Mouse (Mus musculus) right cerebral cortex, postnatal 10 days (tissue): ENCODE measurements around the gene Dnah2.

Experiments
- DNase-seq, 2 experiments: peaks; one replicate each; pipeline ENCODE4 v3.0.0; 2021; ENCODE audit warnings: low spot score in 2 of 2

The Dnah2 gene

GRCm38 (mm10) chr11:69394591-69395167 is 154.2 kb downstream of the Dnah2 start:
- DNase-seq = peak in 1 of 2 experiments; percentile 25

- DNase-seq = peak; percentile 77 to 81
These were observed 158.4 kb downstream of the Dnah2 start for GRCm38 (mm10) chr11:69390400-69391034.

- peak; percentile 78 to 81 for DNase-seq
These were observed 159.1 kb downstream of the Dnah2 start for GRCm38 (mm10) chr11:69389531-69390399.

GRCm38 (mm10) chr11:69388680-69389079 is 160.2 kb downstream of the Dnah2 start:
- no peak for DNase-seq

- no peak for DNase-seq
These were observed 162.2 kb downstream of the Dnah2 start for GRCm38 (mm10) chr11:69386758-69387157.

GRCm38 (mm10) chr11:69384979-69385378 is 163.9 kb downstream of the Dnah2 start:
- DNase-seq = no peak

GRCm38 (mm10) chr11:69382478-69383105 is 166.3 kb downstream of the Dnah2 start:
- no peak for DNase-seq

GRCm38 (mm10) chr11:69381356-69381755 is 167.6 kb downstream of the Dnah2 start:
- no peak for DNase-seq

- no peak for DNase-seq
These were observed 169.3 kb downstream of the Dnah2 start for GRCm38 (mm10) chr11:69379600-69379999.

- no peak for DNase-seq
These were observed 171.1 kb downstream of the Dnah2 start for GRCm38 (mm10) chr11:69377766-69378165.

GRCm38 (mm10) chr11:69375646-69376045 is 173.3 kb downstream of the Dnah2 start:
- no peak for DNase-seq

GRCm38 (mm10) chr11:69373223-69373965 is 175.5 kb downstream of the Dnah2 start:
- DNase-seq = no peak

GRCm38 (mm10) chr11:69372780-69373170 is 176.1 kb downstream of the Dnah2 start:
- no peak for DNase-seq

- peak; percentile 80 to 84 for DNase-seq
These were observed 176.7 kb downstream of the Dnah2 start for GRCm38 (mm10) chr11:69372056-69372779.

- peak in 1 of 2 experiments; percentile 51 for DNase-seq
These were observed 177.3 kb downstream of the Dnah2 start for GRCm38 (mm10) chr11:69371601-69372000.

GRCm38 (mm10) chr11:69370817-69371215 is 178.1 kb downstream of the Dnah2 start:
- DNase-seq = no peak
